Mouse (Mus musculus) embryonic facial prominence, embryonic 13.5 days (tissue): ENCODE results near the gene Chpf. TPM values are rescaled to one million over a fixed set of nuclear protein-coding genes. Genes with fewer than 3 reads are reported as not detected.

Source experiments
- polyA plus RNA-seq: library from polyadenylated mRNA; unstranded; fragments of >200 nt; fragmentation: Nextera tagmentation; extraction: Ambion mirVana; gene quantifications from 2 replicates; pipeline ENCODE4 v1.2.1, GENCODE M21; 2015

Gene Chpf
- polyA plus RNA-seq, 1 experiment from 2014 or later, result 31.5 TPM

Other genes with a start within 250 kb of the Chpf start
- gene A630095N17Rik, start 247.2 kb downstream of the Chpf start, polyA plus RNA-seq, result not detected in 2 replicates
- 36.6 and 47.8 TPM in 2 replicates for gene Dnajb2, start 242.9 kb downstream of the Chpf start, polyA plus RNA-seq
- gene Ptprn, start 214.8 kb downstream of the Chpf start, polyA plus RNA-seq, result 0.37 and 0.54 TPM in 2 replicates
- gene Resp18, start 200.9 kb downstream of the Chpf start, polyA plus RNA-seq, result 1.7 and 2.1 TPM in 2 replicates
- gene Dnpep, start 161.3 kb downstream of the Chpf start, polyA plus RNA-seq, result 110 and 112 TPM in 2 replicates
- gene Des, start 119.0 kb downstream of the Chpf start, polyA plus RNA-seq, result 9.9 and 13.8 TPM in 2 replicates
- gene Speg, start 104.0 kb downstream of the Chpf start, polyA plus RNA-seq, result 16.1 and 17.0 TPM in 2 replicates
- gene Gmppa, start 43.4 kb downstream of the Chpf start, polyA plus RNA-seq, result 74.2 and 83.0 TPM in 2 replicates
- 0.30 and 0.45 TPM in 2 replicates for gene Asic4, start 28.9 kb downstream of the Chpf start, polyA plus RNA-seq
- gene Tmem198, start 225 bp upstream of the Chpf start, polyA plus RNA-seq, result 1.1 and 1.5 TPM in 2 replicates
- gene Obsl1, start 27.1 kb upstream of the Chpf start, polyA plus RNA-seq, result 62.3 and 67.1 TPM in 2 replicates
- 12.3 and 13.2 TPM in 2 replicates for gene Inha, start 27.8 kb upstream of the Chpf start, polyA plus RNA-seq
- 22.0 and 22.5 TPM in 2 replicates for gene Stk11ip, start 42.2 kb upstream of the Chpf start, polyA plus RNA-seq
- gene Slc4a3, start 67.0 kb upstream of the Chpf start, polyA plus RNA-seq, result 27.0 and 37.1 TPM in 2 replicates